Mouse (Mus musculus) lung, embryonic 16.5 days (tissue): ENCODE measurements around the gene Eml5. TPM values are rescaled to one million over a fixed set of nuclear protein-coding genes. Genes with fewer than 3 reads are reported as not detected.

Experiments
- ATAC-seq: fragments of 200-750 bp; cut with Nextera tagmentation; 2 replicates; pipeline ENCODE4 v1.8.0; 2017; ENCODE audit warnings: low read depth, mild to moderate bottlenecking, moderate library complexity
- H3K27ac ChIP-seq: fragments of 300-500 bp; sonication (generic); 2 replicates; pipeline ENCODE4 v1.5.1; 2014; ENCODE audit warnings: mild to moderate bottlenecking, control low read depth, low read length
- H3K27me3 ChIP-seq: fragments of 300-500 bp; sonication (generic); 2 replicates; pipeline ENCODE4 v1.6.1; 2014; ENCODE audit warnings: low read depth, low read length, mixed read lengths; ENCODE audit not compliant: control insufficient read depth, insufficient read depth
- H3K36me3 ChIP-seq: fragments of 300-500 bp; sonication (generic); 2 replicates; pipeline ENCODE4 v1.6.1; 2014; ENCODE audit warnings: low read length; ENCODE audit not compliant: control insufficient read depth, insufficient read depth
- H3K4me1 ChIP-seq: fragments of 300-500 bp; sonication (generic); replicated peaks from 2 replicates; pipeline ENCODE4 v1.6.1; 2014; ENCODE audit warnings: low read length, mixed read lengths; ENCODE audit not compliant: control insufficient read depth, insufficient read depth
- H3K4me2 ChIP-seq: fragments of 300-500 bp; sonication (generic); 2 replicates; pipeline ENCODE4 v1.6.1; 2014; ENCODE audit warnings: low read depth, low read length, control low read depth
- H3K4me3 ChIP-seq: fragments of 300-500 bp; sonication (generic); 2 replicates; pipeline ENCODE4 v1.5.1; 2014; ENCODE audit warnings: mild to moderate bottlenecking, low read length, control low read depth
- H3K9ac ChIP-seq: fragments of 300-500 bp; sonication (generic); 2 replicates; pipeline ENCODE4 v1.6.1; 2014; ENCODE audit warnings: low read length, control low read depth
- H3K9me3 ChIP-seq: fragments of 300-500 bp; sonication (generic); 2 replicates; pipeline ENCODE4 v1.6.1; 2016; ENCODE audit warnings: low read length; ENCODE audit not compliant: control insufficient read depth
- WGBS: fragments of 180-500 bp; shearing (Covaris S2); extraction: QIAGEN DNeasy Blood & Tissue Kit; methylation state at CpG from one replicate; pipeline ENCODE4 v1.1.7; 2014; 5-methylcytosine and 5-hydroxymethylcytosine counted together
- polyA plus RNA-seq: library from polyadenylated mRNA; unstranded; fragments of >200 nt; fragmentation: Nextera tagmentation; extraction: Ambion mirVana; gene quantifications from 2 replicates; pipeline ENCODE4 v1.2.1, GENCODE M21; 2015

Eml5 gene
- polyA plus RNA-seq, 1 experiment from 2014 or later = 3.4 TPM

GRCm38 (mm10) chr12:98746746-98747379 is 154.4 kb downstream of the Eml5 start, which contains the start of gene Zc3h14:
Gene Zc3h14 (plus strand): TSS chr12:98746964.
- ATAC-seq = peak; percentile 93
- Histone ChIP-seq H3K4me2 (peak within 1 kb of the TSS; percentile 54), H3K4me3 (peak within 1 kb of the TSS; percentile 92), H3K9ac (peak within 1 kb of the TSS; percentile 91), H3K9me3 (no peaks in the 10 kb centered on the region), H3K4me1 (peaks cover 16% of the 10 kb centered on the region), H3K27ac (peak within 1 kb of the TSS; percentile 88), H3K36me3 (no peaks in the 10 kb centered on the region), H3K27me3 (no peaks in the 10 kb centered on the region)
- WGBS = under 1% methylated on average over 40 of the region's 87 CpGs

DNA sequence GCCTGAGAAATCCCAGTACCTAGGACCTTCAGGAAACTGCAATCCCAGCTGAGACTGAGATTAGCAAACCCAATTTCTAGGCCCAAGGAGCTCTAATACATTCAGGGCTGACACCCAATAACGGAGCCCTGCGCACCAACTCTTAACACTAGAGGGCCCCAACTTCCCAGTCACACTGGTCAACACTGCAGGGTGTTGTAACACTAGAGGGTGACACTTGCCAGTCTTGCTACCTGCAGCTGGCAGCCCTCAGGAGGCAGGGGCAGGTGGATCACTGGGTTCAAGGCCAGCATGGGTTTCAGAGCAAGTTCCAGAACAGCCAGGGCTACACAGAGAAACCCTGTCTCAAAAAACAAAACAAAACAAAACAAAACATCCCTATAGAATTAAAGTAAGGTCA is 155.2 kb downstream of the Eml5 start:
- H3K4me2 ChIP-seq = no peak overlapping the region
- H3K36me3 ChIP-seq = no peaks in the 10 kb centered on the region
- H3K9ac ChIP-seq = no peak overlapping the region
- H3K4me3 ChIP-seq = no peak overlapping the region
- WGBS = 20% methylated on average over 2 of the region's 2 CpGs
- H3K9me3 ChIP-seq = no peaks in the 10 kb centered on the region
- H3K27ac ChIP-seq = 0 out of 2 replicates have a peak overlapping the region, but pooled peaks have one; percentile 17
- ATAC-seq = peak; percentile 58
- no peaks in the 10 kb centered on the region for H3K27me3 ChIP-seq
- peaks cover 18% of the 10 kb centered on the region for H3K4me1 ChIP-seq

DNA sequence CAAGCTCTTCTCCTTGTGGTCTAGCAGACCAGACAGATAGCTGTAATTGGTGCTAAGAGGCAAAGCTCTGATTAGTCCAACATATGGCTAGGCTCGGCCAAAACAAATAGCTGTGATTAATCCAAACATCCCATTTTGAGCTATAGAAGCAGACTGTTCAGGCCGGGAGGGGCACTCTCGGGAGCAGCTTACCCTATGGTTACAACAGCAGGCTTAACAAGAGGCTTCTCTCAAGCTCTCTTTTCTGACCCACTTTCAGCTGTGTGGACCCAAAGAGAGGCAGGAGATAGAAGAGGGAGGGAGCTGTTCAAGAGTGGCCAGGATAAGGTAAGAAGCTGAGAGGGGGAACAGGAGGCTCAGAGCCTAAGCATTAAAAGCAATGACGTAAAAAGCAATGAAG is 155.7 kb downstream of the Eml5 start:
- H3K9me3 ChIP-seq = no peaks in the 10 kb centered on the region
- H3K27ac ChIP-seq = no peak overlapping the region
- WGBS = 50% methylated on average over 4 of the region's 4 CpGs
- H3K4me2 ChIP-seq = no peak overlapping the region
- no peak overlapping the region for H3K9ac ChIP-seq
- no peak overlapping the region for H3K4me3 ChIP-seq
- peaks cover 18% of the 10 kb centered on the region for H3K4me1 ChIP-seq
- H3K36me3 ChIP-seq = no peaks in the 10 kb centered on the region
- H3K27me3 ChIP-seq = no peaks in the 10 kb centered on the region
- no peak for ATAC-seq

GRCm38 (mm10) chr12:98741011-98741501 is 160.2 kb downstream of the Eml5 start:
- Histone ChIP-seq H3K4me3 (no peak overlapping the region), H3K36me3 (no peaks in the 10 kb centered on the region), H3K27ac (peak overlapping the region; percentile 74), H3K9ac (no peak overlapping the region), H3K27me3 (no peaks in the 10 kb centered on the region), H3K9me3 (no peaks in the 10 kb centered on the region), H3K4me2 (no peak overlapping the region), H3K4me1 (peaks cover 5% of the 10 kb centered on the region)
- ATAC-seq = peak; percentile 56
- 27% methylated on average over 3 of the region's 3 CpGs for WGBS

DNA sequence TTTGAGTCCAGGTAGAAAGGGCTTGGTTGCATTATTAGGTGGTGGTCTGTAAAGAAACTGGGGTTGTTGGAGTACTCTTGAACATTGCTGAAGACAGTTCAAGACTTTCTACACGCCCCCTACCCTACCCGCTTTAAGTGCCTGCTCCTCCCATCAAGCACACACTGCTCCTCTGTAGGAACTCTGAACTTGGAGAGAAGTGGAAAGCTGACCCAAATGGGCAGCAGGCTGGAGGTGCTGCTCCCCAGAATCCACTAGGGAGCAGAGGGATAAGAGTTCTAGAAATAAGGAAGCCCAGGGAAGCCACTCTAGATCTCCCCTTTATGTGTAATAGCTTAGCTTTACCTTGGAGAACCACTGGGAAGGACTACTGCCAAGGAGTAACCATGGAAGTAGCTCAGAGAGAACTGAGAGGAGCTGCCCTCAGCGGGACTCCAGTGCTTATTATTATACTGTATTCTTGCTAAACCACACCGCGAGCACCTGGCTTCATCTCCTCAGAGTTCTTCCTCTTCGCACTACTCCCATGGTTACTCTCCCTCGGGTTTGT is 163.4 kb downstream of the Eml5 start:
- peak overlapping the region; percentile 63 for H3K4me2 ChIP-seq
- H3K9ac ChIP-seq = peak overlapping the region; percentile 88
- H3K4me1 ChIP-seq = peaks cover 20% of the 10 kb centered on the region
- WGBS = 6% methylated on average over 7 of the region's 7 CpGs
- no peaks in the 10 kb centered on the region for H3K36me3 ChIP-seq
- no peaks in the 10 kb centered on the region for H3K27me3 ChIP-seq
- H3K9me3 ChIP-seq = no peaks in the 10 kb centered on the region
- H3K4me3 ChIP-seq = peak overlapping the region; percentile 84
- peak; percentile 67 for ATAC-seq
- peak overlapping the region; percentile 98 for H3K27ac ChIP-seq

DNA sequence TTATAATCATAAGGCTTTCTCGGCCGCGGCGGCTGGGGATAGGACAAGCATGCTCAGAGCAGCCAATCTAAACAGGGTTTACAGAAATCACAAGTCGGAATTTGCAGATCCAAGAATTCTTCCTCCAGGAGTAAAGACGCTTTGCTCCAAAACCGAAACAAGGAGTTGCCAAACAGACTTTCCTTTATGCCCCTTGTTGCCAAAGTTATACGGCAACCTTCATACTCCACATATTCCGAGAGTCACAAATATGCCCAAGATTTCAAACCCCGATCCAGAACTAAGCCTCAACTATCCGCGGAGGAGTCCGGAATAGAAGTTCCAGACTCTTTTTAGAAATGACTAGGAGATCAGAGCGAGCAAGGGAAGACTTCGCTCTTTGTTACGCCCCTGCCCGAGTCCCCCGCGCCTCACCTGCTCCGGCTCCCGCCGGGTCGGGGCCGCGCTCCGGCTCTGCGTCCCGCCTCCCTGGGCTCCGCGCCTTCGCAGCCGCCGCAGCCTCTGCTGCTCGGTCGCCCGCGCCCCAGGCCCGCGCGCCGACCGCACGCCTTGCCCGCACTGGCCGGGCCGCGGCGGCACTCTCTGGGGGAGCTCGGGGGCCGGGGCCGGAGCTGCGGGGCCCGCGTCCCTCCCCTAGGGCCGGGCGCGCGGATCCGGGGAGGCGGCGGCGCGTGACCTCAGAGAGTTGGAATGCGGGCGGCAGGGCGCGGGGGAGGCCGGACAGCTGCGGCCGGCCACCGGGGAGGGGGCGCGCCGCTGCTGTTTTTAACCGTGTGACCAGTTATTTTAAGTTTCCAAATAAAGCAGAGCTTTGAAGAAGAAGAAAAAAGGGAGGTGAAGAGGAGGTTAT is 164.1 kb downstream of the Eml5 start, which contains the start of gene Ptpn21:
Gene Ptpn21 (minus strand): TSS at position 455 of the 850 bp plus-strand sequence.
- under 1% methylated on average over 63 of the region's 75 CpGs for WGBS
- H3K27me3 ChIP-seq = no peaks in the 10 kb centered on the region
- H3K4me3 ChIP-seq = peak within 1 kb of the TSS; percentile 84
- H3K9ac ChIP-seq = peak within 1 kb of the TSS; percentile 88
- no peaks in the 10 kb centered on the region for H3K9me3 ChIP-seq
- peak; percentile 87 for ATAC-seq
- H3K36me3 ChIP-seq = no peaks in the 10 kb centered on the region
- H3K27ac ChIP-seq = peak within 1 kb of the TSS; percentile 98
- H3K4me1 ChIP-seq = peaks cover 20% of the 10 kb centered on the region
- peak within 1 kb of the TSS; percentile 63 for H3K4me2 ChIP-seq

Other genes starting within 250 kb of the Eml5 start
- 8.4 and 9.5 TPM in 2 replicates for gene Ptpn21, start 164.1 kb downstream of the Eml5 start, polyA plus RNA-seq
- 113 and 120 TPM in 2 replicates for gene Zc3h14, start 154.5 kb downstream of the Eml5 start, polyA plus RNA-seq
- gene Ttc8, start 19.1 kb upstream of the Eml5 start, polyA plus RNA-seq = 31.6 and 33.4 TPM in 2 replicates